Mouse (Mus musculus): ENCODE measurements around the gene Mettl26. TPM values are rescaled to one million over a fixed set of nuclear protein-coding genes. Genes with fewer than 3 reads are reported as not detected.
A peak's percentile ranks its signal among the peaks of the same experiment; 100 is the strongest.

Gene Mettl26
- polyA plus RNA-seq, 1 experiment from 2014 or later: 69.7 TPM

- no peak overlapping the region for H3K9ac ChIP-seq (replicated peaks)
- no peak overlapping the region for H3K27ac ChIP-seq
- 91% methylated on average over 4 of the region's 4 CpGs for WGBS
- ATAC-seq: no peak
- peaks cover 55% of the 10 kb centered on the region for H3K36me3 ChIP-seq
- no peak overlapping the region for H3K4me3 ChIP-seq (replicated peaks)
- H3K27me3 ChIP-seq: no peaks in the 10 kb centered on the region
- no peak overlapping the region for H3K4me2 ChIP-seq (replicated peaks)
- peaks cover 57% of the 10 kb centered on the region for H3K4me1 ChIP-seq (replicated peaks)
- H3K9me3 ChIP-seq: no peaks in the 10 kb centered on the region
Observed at GRCm38 (mm10) chr17:25838904-25839303, 36.0 kb upstream of the Mettl26 start.

- H3K9ac ChIP-seq (replicated peaks): no peak overlapping the region
- no peak overlapping the region for H3K4me2 ChIP-seq (replicated peaks)
- peaks cover 53% of the 10 kb centered on the region for H3K4me1 ChIP-seq (replicated peaks)
- peaks cover 55% of the 10 kb centered on the region for H3K36me3 ChIP-seq
- no peak overlapping the region for H3K4me3 ChIP-seq (replicated peaks)
- no peaks in the 10 kb centered on the region for H3K9me3 ChIP-seq
- 87% methylated on average over 14 of the region's 14 CpGs for WGBS
- no peak for ATAC-seq
- no peak overlapping the region for H3K27ac ChIP-seq
- no peaks in the 10 kb centered on the region for H3K27me3 ChIP-seq
Observed at GRCm38 (mm10) chr17:25839455-25840235, 35.2 kb upstream of the Mettl26 start.

DNA sequence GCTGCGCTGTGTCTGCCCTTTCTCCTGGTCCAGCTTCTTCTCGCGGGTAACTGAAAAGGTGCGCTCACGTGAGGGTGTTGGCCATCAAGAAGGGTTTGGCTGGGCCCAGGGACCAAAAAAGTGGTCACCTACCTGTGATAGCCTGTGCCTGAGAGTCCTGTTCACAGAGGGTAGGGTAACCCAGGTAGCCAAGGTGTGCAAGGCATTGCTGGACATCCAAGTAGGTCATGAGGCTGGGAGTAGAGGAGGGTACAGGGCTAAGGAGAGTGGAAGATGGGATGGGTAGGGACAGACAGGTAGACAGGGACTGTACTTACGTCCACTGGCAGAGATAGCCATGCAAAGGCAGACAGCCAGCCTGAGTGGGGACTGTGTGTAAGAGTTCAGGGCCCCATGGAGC lies 34.4 kb upstream of the Mettl26 start:
- Histone ChIP-seq H3K4me3 (replicated peaks) (no peak overlapping the region), H3K9me3 (no peaks in the 10 kb centered on the region), H3K27me3 (no peaks in the 10 kb centered on the region), H3K9ac (replicated peaks) (no peak overlapping the region), H3K4me2 (replicated peaks) (no peak overlapping the region), H3K27ac (no peak overlapping the region), H3K4me1 (replicated peaks) (peaks cover 50% of the 10 kb centered on the region), H3K36me3 (peaks cover 48% of the 10 kb centered on the region)
- WGBS: 97% methylated on average over 6 of the region's 6 CpGs
- no peak for ATAC-seq

DNA sequence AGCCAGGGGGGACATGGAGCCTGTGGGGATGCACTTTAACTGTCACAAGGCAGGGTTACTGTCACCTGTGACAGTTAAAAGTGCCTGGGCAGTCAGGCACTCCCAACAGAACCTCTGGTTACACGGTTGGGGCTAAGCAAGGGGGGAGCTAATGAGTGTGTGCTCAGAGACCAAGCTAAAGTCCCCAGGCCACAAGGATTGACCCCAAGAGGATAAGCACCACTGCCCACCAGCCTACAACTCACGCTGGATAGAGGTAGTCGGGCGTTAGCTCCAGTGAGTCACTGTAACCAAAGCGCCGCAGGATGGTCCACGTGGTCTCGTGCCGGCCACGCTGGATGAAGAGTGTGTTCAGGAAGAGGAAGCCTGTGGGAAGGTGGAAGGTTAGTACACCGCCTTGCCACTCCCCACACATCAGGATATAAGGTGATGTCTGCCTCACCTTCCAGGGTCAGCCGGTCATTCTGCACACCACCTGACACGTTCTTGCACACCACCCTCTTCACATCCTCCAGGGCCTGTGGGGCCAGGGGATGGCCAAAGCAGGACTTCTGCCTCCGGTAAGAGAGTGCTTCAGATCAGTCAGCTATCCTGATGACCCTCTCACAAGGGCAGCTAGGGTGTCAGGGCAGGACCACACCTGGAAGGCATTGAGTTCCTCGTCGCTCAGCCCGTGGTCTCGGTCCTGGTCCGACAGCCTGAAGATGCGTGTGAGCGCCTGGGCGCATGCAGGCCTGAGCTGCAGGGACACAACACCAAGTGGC lies 33.6 kb upstream of the Mettl26 start, which contains the start of gene Gm20683:
Gm20683 (minus strand) TSS at position 647 of the 764 bp plus-strand sequence.
- H3K9ac ChIP-seq (replicated peaks): no peak within 1 kb of the TSS
- WGBS: 95% methylated on average over 22 of the region's 22 CpGs
- H3K27me3 ChIP-seq: no peaks in the 10 kb centered on the region
- no peaks in the 10 kb centered on the region for H3K9me3 ChIP-seq
- no peak within 1 kb of the TSS for H3K4me2 ChIP-seq (replicated peaks)
- H3K36me3 ChIP-seq: peaks cover 54% of the 10 kb centered on the region
- H3K27ac ChIP-seq: no peak within 1 kb of the TSS
- peaks cover 42% of the 10 kb centered on the region for H3K4me1 ChIP-seq (replicated peaks)
- ATAC-seq: no peak
- no peak within 1 kb of the TSS for H3K4me3 ChIP-seq (replicated peaks)

DNA sequence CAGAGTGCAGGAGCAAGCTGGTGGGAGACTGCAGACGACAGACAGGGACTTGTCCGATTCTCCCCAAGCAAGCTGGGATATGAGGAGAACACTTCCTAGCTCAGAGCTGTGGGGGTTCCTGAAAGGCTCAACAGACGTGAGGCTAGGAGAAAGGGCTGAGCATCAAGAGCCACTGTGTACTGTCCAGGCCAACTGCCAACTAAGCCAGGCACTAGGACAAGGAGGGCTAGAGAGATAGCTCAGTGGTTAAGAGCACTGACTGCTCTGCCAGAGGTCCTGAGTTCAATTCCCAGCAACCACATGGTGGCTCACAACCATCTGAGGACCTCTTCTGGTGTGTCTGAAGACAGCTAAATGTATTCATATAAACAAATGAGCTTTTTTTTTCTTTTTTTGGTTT lies 32.4 kb upstream of the Mettl26 start:
- no peaks in the 10 kb centered on the region for H3K9me3 ChIP-seq
- H3K27ac ChIP-seq: no peak overlapping the region
- no peak for ATAC-seq
- WGBS: 73% methylated on average over 3 of the region's 3 CpGs
- H3K4me1 ChIP-seq (replicated peaks): peaks cover 30% of the 10 kb centered on the region
- no peak overlapping the region for H3K4me2 ChIP-seq (replicated peaks)
- no peak overlapping the region for H3K9ac ChIP-seq (replicated peaks)
- no peaks in the 10 kb centered on the region for H3K27me3 ChIP-seq
- H3K4me3 ChIP-seq (replicated peaks): no peak overlapping the region
- peaks cover 60% of the 10 kb centered on the region for H3K36me3 ChIP-seq

GRCm38 (mm10) chr17:25843122-25843521 lies 31.8 kb upstream of the Mettl26 start:
- H3K4me2 ChIP-seq (replicated peaks): peak overlapping the region; percentile 90
- H3K9me3 ChIP-seq: no peaks in the 10 kb centered on the region
- ATAC-seq: no peak
- 96% methylated on average over 4 of the region's 4 CpGs for WGBS
- no peaks in the 10 kb centered on the region for H3K27me3 ChIP-seq
- H3K9ac ChIP-seq (replicated peaks): peak overlapping the region; percentile 86
- H3K36me3 ChIP-seq: peaks cover 61% of the 10 kb centered on the region
- peaks cover 24% of the 10 kb centered on the region for H3K4me1 ChIP-seq (replicated peaks)
- H3K27ac ChIP-seq: no peak overlapping the region
- peak overlapping the region; percentile 92 for H3K4me3 ChIP-seq (replicated peaks)

GRCm38 (mm10) chr17:25843636-25844395 lies 31.1 kb upstream of the Mettl26 start:
- no peaks in the 10 kb centered on the region for H3K27me3 ChIP-seq
- H3K4me3 ChIP-seq (replicated peaks): peak overlapping the region; percentile 92
- WGBS: 2% methylated on average over 38 of the region's 38 CpGs
- peaks cover 63% of the 10 kb centered on the region for H3K36me3 ChIP-seq
- H3K9me3 ChIP-seq: no peaks in the 10 kb centered on the region
- H3K27ac ChIP-seq: peak overlapping the region; percentile 52; the same call in 1 of the 2 replicates
- H3K4me2 ChIP-seq (replicated peaks): peak overlapping the region; percentile 90
- H3K4me1 ChIP-seq (replicated peaks): peaks cover 20% of the 10 kb centered on the region
- peak; percentile 53 for ATAC-seq
- H3K9ac ChIP-seq (replicated peaks): peak overlapping the region; percentile 86

DNA sequence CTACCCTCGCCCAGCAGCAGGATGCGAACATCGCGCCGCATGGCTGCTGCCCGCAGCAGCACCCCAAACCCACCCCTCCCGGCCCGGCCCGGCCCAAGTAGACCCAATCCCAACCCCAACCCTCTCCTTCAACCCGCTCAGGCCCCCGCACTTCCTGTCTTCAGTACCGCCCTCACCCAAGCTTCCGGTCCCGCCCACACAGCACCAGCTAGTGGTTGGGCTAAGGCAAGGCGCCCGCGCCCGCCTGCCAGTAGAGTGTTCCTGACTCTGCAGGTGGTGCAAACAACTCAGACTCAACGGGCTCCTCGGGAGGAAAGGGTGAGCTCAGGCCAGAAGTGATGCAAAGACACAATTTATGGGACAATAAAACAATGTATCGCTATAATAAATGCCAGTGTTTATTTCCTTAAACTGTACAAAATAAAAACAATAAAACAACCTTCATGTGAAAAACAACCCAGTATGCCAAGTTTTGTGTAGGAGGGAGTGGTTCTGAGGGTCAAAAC lies 30.4 kb upstream of the Mettl26 start, which contains the start of gene Rhot2:
Rhot2 (minus strand) TSS at position 456 of the 506 bp plus-strand sequence.
- H3K27ac ChIP-seq: peak within 1 kb of the TSS; percentile 52

GRCm38 (mm10) chr17:25860229-25860628 lies 14.6 kb upstream of the Mettl26 start:
- peak overlapping the region; percentile 69; the same call in 1 of the 2 replicates for H3K4me3 ChIP-seq (replicated peaks)
- no peak overlapping the region for H3K27ac ChIP-seq
- 95% methylated on average over 6 of the region's 6 CpGs for WGBS
- H3K4me2 ChIP-seq (replicated peaks): peak overlapping the region; percentile 90
- peak overlapping the region; percentile 88; the same call in 1 of the 2 replicates for H3K9ac ChIP-seq (replicated peaks)
- H3K36me3 ChIP-seq: no peaks in the 10 kb centered on the region
- no peaks in the 10 kb centered on the region for H3K27me3 ChIP-seq
- no peak for ATAC-seq
- no peaks in the 10 kb centered on the region for H3K9me3 ChIP-seq
- H3K4me1 ChIP-seq (replicated peaks): peaks cover 26% of the 10 kb centered on the region

More for the DNA sequence above, 30.4 kb upstream of the Mettl26 start, which contains the start of gene Rhot2:
- H3K27me3 ChIP-seq: no peaks in the 10 kb centered on the region
- H3K9me3 ChIP-seq: no peaks in the 10 kb centered on the region
- H3K4me1 ChIP-seq (replicated peaks): peaks cover 20% of the 10 kb centered on the region
- WGBS: under 1% methylated on average over 21 of the region's 21 CpGs
- H3K36me3 ChIP-seq: peaks cover 63% of the 10 kb centered on the region
- H3K9ac ChIP-seq (replicated peaks): peak within 1 kb of the TSS; percentile 86
- H3K4me2 ChIP-seq (replicated peaks): peak within 1 kb of the TSS; percentile 90
- H3K4me3 ChIP-seq (replicated peaks): peak within 1 kb of the TSS; percentile 92
- peak; percentile 96 for ATAC-seq

GRCm38 (mm10) chr17:25860832-25861703 lies 13.8 kb upstream of the Mettl26 start, which contains the start of gene Wdr90:
Gene Wdr90 (minus strand): TSS chr17:25861501.
- H3K9ac ChIP-seq (replicated peaks): peak within 1 kb of the TSS; percentile 88
- H3K27ac ChIP-seq: peak within 1 kb of the TSS; percentile 88
- ATAC-seq: peak; percentile 98
- no peaks in the 10 kb centered on the region for H3K27me3 ChIP-seq
- peak within 1 kb of the TSS; percentile 90 for H3K4me2 ChIP-seq (replicated peaks)
- WGBS: 3% methylated on average over 65 of the region's 65 CpGs
- H3K9me3 ChIP-seq: no peaks in the 10 kb centered on the region
- H3K4me1 ChIP-seq (replicated peaks): peaks cover 26% of the 10 kb centered on the region
- peak within 1 kb of the TSS; percentile 69 for H3K4me3 ChIP-seq (replicated peaks)
- H3K36me3 ChIP-seq: no peaks in the 10 kb centered on the region

All from midbrain, embryonic 13.5 days (tissue).